Mouse (Mus musculus) heart, adult 18-20 months (tissue): ENCODE data around the gene 1700003E16Rik. TPM values are rescaled to one million over a fixed set of nuclear protein-coding genes. Genes with fewer than 3 reads are reported as not detected.

Experiments
- DNase-seq, 2 experiments: peaks; one replicate each; pipeline ENCODE4 v3.0.0; 2021 to 2022; ENCODE audit warnings: mixed read lengths in 1 of 2
- total RNA-seq, 2 experiments: library from RNA; stranded (reverse); gene quantifications; 2 replicates each; pipeline ENCODE4 v1.2.3; 2021

Gene 1700003E16Rik
- total RNA-seq, 2 experiments from 2014 or later, result 0.12 to 0.18 TPM

GRCm38 (mm10) chr6:83127419-83127818 lies 28.8 kb upstream of the 1700003E16Rik start:
- no peak for DNase-seq

DNA sequence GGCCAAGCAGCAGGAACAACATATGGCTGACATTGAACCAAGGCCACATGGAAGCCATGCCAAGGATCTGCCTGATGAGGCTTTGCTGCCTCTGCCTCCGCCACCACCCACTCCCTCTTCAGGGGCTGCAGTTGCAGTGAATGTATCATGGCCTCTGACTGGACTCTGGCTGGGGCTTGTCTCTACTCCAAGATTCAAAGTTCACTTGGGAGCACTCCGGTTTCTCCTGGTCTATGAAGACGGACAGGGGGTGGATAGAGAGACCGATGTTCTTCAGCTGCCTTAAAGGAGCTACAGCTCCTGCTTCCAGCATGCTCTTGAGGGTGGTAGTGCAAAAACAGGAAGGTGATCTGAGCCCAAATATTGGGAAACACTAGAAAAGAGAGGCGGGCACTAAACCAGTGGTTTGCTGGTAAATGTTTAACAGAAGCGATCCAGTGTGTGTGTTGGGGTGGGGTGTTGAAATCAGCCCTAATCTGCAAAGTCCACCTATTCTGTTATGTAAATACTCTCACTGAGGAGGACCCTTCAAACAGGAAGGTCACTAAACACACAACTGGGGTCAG lies 24.7 kb upstream of the 1700003E16Rik start:
- DNase-seq, result no peak

DNA sequence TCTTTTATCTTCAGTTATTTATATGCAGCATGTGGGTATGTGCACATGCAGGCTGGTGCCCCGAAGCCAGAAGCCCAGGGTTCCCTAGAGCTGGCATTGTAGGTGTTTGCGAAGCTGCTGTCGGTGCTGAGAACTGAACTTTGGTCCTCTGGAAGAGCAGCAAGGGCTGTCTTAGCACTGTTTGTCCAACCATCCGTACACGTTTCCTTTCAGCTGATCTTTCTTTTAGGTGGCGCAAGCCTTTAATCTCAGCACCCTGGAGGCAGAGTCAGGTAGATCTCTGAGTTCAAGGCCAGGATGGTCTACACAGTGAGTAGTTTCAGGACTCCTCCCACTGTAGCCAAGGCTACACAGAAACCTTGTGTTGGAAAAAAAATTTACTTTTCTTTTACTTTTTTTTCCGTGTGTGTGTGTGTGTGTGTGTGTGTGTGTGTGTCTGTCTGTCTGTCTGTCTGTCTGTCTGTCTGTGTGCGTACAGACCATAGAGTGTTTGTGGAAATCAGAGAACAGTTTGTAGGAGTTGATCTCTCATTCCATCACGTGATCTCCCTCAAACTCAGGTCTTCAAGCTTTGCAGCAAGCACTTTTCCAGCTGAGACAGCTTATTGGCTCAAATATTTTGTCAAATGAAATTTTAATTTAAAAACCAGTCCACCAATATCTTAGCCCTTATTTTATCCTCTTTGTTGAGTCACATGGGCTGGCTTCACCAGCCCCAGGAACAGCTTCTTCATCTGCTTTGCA lies 23.9 kb upstream of the 1700003E16Rik start:
- no peak for DNase-seq

- no peak for DNase-seq
Measured at GRCm38 (mm10) chr6:83134226-83134625, 22.0 kb upstream of the 1700003E16Rik start.

DNA sequence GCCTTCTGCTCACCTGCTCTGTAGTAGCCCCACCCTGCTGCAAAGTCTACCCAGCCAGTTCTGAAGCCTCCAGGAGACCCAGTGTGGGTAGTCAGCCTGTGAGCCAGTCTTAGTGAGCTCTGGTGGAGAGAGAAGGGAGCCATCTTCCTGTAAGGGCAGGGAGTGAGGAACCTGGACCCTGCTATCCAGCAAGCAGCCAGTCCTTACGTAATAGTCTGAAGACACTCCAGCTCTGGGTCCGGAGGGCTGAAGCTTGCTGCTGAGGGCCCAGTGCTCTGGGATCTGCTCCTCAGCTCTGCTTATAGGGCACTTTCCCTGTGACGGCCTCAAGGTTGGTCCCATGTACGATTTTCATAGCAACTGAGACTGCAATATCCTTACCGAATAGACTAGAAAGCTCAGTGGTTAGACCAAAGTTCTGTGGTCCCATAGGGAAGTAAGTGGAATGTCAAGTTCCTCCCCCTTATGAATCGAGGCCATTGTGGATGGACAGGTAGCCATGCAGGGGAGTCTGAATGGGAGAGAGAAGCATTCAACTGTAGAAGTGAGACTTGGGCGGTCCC lies 21.2 kb upstream of the 1700003E16Rik start, which contains the start of gene Rtkn:
TSS of gene Rtkn (plus strand) at position 513 of the 563 bp plus-strand sequence.
- no peak for DNase-seq

DNA sequence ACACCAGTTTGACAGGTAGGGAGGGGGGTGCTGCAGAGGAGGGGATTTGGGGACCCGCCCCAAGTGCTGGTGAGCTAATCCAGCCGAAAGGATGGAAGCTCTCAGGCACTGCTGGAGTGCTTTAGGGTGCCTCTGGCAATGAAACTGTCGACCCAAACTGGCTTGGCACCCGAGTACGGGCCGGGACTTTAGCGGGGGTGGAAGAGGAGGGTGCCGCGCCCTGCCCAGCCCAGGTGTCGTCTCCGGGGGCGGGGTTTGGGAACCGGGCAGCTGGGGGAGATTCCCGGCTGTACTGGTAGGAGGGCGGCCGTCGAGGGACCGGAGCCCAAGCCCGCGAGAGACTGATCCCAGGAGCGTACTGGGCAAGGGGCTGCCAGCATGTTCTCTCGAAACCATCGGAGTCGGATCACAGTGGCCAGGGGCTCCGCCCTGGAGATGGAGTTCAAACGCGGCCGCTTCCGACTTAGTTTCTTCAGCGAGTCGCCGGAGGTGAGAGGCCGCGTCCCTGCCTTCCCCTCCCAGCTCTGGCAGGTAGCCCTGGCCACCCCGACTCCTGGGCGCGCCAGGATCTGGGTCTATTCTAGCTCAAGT lies 20.5 kb upstream of the 1700003E16Rik start:
- DNase-seq, result peak; percentile 42 to 59

- DNase-seq, result no peak
Measured at GRCm38 (mm10) chr6:83136291-83136880, 19.8 kb upstream of the 1700003E16Rik start.

GRCm38 (mm10) chr6:83136881-83137575 lies 19.2 kb upstream of the 1700003E16Rik start:
- DNase-seq, result peak; percentile 81 to 82

GRCm38 (mm10) chr6:83137576-83137950 lies 18.6 kb upstream of the 1700003E16Rik start:
- peak; percentile 94 for DNase-seq

DNA sequence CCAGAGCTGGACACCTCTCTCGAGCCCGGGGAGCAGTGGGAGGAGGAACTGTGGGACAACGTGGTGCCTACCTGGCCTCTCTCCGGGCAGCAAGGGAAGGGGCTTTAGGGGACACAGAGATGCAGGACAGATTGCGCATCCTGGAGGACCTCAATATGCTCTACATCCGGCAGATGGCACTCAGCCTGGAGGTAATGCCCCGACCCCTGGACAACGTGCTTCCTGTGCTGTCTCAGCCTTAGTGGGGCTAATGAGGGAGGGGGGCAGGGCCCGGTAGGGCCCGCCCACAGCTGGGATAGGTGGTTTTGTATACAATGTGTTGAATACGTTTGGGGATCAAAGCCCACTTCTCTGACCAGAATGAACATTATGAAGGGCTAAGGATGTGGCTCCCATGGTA lies 18.1 kb upstream of the 1700003E16Rik start:
- peak in 1 of 2 experiments; percentile 38 for DNase-seq

DNA sequence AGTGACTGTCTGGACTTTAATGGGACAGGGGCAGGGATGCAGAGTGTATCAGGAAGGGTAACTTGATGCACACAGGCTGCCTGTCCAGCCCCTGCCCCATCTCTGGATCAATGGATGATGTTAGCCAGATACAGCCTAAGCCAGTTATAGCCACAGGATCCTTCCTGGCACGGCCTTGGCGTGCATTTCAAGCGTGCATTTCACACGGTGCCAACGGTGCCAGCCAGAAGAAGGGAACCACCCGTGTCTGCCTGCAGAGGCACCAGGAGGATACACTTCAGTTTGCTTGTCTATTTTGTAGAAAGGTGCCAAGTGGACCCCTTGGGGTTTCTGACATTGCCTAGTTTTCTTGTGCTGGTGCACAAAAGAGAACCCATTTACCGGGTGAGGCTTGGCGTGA lies 16.2 kb upstream of the 1700003E16Rik start:
- no peak for DNase-seq

GRCm38 (mm10) chr6:83141636-83142035 lies 14.6 kb upstream of the 1700003E16Rik start:
- DNase-seq, result peak in 1 of 2 experiments; percentile 38

- peak in 1 of 2 experiments; percentile 33 for DNase-seq
Measured at GRCm38 (mm10) chr6:83142211-83142731, 13.9 kb upstream of the 1700003E16Rik start.

- no peak for DNase-seq
Measured at GRCm38 (mm10) chr6:83142886-83143285, 13.3 kb upstream of the 1700003E16Rik start.

DNA sequence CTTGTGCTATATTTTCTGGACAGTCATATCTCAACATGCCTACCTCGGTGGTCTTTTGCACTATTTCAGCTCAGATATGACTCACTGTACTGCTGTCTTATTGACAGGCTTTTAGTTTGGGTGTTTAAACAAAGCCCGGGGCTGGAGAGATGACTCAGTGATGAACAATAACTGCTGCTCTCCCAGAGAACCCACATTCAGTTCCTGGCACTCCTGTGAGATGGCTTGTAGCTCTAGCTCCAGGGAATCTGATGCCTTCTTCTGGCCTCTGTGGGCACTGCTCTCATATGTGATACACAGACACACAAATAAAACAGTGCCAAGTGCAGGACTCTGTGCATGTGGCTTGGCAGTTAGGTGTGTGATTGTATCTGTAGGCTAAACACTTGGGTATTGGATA lies 11.0 kb upstream of the 1700003E16Rik start:
- DNase-seq, result no peak

- no peak for DNase-seq
Measured at GRCm38 (mm10) chr6:83145805-83146204, 10.4 kb upstream of the 1700003E16Rik start.

DNA sequence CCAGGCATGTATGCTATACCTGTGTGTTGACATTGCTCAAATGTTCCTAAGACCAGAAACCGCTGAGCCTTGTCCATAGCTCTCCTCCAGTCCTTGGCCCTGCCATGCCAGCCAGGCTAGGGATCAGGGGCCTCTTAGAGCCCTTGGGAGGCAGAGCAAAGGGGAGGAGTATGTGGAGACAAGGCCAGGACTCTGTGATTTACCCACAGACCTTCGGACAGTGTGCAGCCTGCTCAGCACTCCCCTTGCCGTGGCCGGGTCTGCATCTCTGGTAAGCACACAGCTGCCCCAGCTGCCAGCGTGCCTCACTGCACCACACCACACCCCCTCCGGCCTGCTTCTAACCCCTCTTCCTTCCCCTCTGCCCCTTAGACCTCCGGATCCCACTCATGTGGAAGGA lies 8.9 kb upstream of the 1700003E16Rik start:
- DNase-seq, result no peak

DNA sequence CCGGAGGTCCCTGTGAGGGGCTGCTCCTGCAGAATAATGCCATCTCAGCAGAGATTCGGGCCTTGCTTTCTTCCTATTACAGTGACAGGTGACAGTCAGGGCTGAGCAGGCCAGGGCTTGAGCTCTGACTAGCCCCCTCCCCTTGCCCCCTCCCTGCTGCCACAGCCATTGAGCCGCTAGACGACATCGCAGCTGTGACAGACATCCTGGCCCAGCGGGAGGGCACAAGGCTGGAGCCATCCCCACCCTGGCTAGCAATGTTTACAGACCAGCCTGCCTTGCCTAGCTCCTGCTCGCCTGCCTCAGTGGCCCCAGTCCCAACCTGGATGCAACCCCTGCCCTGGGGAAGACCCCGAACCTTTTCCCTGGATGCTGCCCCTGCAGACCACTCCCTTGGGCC lies 4.5 kb upstream of the 1700003E16Rik start:
- no peak for DNase-seq

GRCm38 (mm10) chr6:83153038-83153437 lies 3.2 kb upstream of the 1700003E16Rik start:
- DNase-seq, result no peak

DNA sequence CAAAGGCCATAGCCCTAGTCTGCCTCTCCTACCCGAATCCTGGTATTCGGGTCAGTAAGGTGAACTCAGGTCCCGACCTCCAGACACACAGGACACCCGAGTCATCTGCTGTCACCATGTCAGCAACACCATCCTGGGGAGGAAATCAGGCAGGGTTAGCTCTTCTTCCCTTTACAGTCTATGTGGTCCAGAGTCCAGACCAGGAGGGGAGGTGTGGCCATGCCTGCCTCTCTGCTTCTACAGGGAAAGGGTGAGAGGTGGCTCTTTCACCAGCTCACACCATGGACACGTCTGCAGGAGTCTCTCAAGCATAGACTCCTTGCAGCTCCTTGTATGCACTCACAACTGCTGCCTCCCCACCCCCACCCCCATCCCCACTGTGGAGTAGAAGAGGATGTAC lies 2.7 kb upstream of the 1700003E16Rik start:
- no peak for DNase-seq

GRCm38 (mm10) chr6:83155552-83156238 lies 509 bp upstream of the 1700003E16Rik start:
- peak in 1 of 2 experiments; percentile 28 for DNase-seq
